Mouse (Mus musculus): ENCODE measurements around the gene Elavl2. TPM values are rescaled to one million over a fixed set of nuclear protein-coding genes. Genes with fewer than 3 reads are reported as not detected.
"Not testable (repeated sequence)": the region's sequence is repeated elsewhere in the genome, so short reads cannot be mapped to it uniquely, and the experiment has no call there.

Gene Elavl2
- total RNA-seq, 1 experiment from 2014 or later, result 1.8 TPM

DNA sequence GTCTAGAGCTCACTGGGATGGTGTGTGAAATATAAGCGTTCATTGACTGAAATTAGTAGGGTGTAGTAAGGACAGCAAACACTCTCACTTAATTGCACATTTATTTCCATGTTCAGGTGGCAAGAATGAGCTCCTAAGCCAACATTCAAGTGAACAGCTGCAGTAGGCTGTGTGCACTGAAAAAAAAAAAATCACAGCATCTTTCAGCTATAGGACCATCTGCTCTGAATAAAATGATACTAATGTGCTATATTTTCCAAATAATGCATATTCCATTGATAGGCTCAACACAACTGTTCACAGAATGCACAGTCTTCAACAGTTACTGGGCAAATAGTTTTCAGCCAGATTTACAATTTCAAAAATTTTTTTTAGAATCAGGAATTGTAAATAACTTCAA is 89.8 kb downstream of the Elavl2 start:
- no peak for DNase-seq

DNA sequence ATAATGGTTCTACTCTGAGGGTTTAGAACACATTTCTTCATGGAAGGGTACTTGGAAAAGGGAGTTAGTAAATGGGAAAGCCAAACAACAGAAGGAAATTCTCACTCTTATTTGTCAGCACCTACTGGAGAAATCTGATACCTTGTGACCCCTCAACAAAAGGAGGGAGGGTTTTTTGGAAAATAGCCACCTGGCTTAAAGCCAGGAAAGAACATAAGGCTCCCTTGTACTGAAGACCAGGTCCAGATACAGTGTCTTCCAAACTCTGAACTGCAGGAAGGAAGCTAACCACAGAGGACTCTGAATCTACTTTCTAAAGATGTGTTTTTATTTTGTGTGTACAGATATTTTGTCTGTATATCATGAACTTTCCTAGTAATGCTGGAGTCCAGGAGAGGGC is 102.9 kb downstream of the Elavl2 start:
- DNase-seq, result no peak

DNA sequence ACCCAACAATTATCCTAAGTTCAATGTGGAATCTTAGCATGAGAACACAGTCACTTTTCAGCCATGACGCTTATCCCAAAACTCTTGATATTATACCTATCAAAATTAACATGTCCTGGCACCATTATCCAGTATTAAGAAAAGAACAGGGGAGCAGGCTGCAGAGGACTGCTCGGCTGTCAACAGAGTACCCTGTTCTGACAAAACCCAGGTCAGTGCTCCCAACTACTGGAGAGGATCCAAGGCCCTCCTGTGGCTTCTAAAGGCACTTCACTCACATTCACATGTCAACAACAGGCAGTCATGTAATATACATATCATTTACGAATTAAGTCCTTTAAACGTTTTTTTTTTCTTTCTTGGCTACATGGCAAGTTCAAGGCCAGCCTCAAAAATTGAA is 105.3 kb downstream of the Elavl2 start:
- DNase-seq, result peak; percentile 5

DNA sequence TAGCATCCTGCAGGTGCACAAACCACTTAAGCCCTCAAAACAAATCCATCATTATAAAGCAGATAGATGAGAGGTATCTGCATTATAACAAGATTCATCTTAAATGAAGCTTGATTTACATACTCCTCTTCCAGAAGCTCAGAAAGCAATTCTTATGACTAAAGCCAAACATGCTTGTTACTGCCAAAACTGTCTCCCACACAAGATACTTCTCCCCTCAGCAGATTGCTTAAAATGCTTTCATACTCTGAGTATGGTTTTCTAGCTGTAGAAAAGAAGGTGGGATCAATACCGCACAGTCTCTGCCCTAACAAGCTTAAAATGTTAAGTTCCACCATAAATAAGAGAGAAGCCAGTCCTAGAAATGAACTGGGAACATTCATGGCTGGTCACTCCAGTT is 109.1 kb downstream of the Elavl2 start:
- DNase-seq, result no peak

DNA sequence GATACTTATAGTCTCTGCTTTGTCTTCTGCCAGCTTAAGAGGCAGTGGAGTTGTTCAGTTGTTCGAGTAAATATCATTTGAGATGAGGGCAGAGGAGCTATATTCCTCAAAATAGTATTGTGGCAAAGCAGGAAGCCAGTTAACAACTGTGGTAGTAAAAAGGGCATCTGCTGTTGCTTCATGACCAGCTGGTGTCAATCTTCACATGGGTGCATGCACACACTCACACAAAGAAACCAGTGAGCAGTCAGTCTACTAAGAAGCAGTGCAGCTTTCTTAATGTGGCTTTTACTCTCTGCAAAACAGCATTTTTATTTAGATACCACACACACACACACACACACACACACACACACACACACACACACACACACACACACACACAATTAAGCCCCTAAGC is 110.2 kb downstream of the Elavl2 start:
- no peak for DNase-seq

DNA sequence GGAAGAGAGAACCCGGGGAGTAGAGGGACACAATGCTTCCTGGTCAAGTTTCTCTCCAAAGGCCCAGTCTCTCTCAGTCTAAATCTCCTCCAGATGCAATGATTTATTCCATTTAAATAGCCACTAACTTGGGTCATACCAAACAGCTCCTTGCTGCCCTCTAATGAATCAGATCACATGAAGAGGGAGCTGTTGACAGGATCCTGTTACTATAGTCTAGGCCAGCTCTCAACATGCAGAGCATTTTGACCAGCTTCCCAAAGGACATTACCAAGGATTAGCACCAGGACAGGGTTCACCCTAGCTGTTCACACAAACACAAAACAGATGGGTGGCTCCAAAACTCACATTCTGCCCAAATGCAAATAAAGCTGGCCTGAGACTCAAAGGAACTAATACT is 111.4 kb downstream of the Elavl2 start:
- no peak for DNase-seq

DNA sequence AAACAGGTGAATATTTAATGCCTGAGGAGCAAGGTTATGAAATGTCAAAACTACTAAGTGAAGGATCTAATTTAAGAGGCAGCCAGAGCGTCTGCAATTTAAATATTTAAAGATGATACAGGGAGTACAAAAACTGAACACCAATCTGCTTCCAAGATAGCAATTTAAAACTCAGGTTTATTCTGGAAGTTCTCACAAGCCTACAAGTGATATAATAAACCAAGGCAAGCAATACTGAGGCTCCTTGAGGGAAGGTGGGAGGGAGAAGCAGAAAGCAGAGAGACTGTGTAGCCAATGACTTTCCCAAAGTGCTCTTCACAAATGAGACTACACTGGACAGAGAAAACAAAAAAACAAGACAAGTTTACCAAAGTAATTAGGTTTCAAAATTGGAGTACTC is 132.2 kb downstream of the Elavl2 start:
- no peak for DNase-seq

DNA sequence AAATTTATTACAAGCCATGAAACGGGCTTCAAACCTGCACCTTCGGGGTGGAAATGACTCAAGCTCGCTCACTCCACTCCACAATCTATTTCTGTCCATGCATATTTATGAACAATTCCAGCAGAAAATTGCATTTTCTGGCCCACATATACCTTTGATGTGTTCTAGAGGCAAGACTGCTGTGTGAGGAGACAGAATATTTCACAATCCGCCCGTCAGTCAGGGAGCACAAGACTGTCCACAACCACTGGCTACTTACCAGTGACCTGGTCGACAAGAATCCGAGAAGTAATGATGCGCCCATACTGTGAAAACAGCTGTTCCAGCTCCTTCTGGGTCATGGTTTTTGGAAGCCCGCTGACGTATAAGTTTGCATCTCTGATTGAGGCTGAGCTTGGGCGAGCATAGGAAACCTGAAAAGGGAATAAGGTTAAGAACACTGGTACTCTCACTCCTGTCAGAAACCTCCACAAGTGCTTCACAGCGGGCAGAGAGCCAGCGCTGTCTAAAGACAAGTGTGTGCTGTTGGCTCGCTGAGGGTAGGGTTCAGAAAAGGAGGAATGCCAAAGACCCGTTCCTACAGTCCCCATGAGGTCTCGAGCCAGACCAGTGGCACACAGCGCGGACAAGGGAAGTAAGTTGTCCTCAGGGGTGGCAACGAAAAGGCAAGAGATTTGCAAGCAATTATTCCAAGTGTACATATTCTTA is 136.7 kb downstream of the Elavl2 start:
- DNase-seq, result no peak

DNA sequence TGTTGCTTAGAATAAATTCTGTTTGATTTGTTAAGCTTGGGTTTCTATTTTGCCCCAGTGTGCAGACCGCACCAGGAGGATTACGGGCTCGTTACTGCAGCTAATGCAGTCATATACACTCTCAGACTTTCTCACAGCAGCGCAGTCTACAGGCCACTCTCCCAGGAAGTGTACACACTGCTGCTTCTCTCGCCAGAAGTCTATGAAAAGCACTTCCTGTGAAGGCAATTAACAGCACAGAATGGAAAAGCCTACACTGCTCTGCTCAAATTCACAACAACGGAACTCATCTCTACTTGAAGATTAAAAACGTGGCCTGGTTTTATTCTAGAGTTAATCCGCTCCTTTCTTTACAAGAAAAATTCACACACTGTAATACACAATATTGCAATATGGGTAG is 137.7 kb downstream of the Elavl2 start:
- no peak for DNase-seq

DNA sequence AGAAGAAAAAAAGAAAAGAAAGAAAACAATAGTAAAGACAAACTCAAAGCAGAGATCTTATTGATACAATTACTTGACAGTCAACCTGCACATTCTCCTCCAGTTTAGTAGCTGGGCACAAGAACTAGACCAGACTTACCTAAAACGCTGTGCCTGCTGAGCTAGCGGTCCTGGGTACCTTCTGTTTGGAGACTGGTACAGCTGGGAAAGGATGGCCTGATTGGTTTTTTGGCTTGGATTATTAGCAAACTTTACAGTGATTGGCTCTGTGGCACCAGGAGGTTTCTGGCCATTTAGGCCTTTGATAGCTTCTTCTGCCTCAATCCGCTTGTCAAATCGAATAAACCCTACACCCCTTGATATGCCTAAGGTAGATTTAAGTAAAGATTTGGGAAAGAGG is 140.0 kb downstream of the Elavl2 start:
- DNase-seq, result no peak

DNA sequence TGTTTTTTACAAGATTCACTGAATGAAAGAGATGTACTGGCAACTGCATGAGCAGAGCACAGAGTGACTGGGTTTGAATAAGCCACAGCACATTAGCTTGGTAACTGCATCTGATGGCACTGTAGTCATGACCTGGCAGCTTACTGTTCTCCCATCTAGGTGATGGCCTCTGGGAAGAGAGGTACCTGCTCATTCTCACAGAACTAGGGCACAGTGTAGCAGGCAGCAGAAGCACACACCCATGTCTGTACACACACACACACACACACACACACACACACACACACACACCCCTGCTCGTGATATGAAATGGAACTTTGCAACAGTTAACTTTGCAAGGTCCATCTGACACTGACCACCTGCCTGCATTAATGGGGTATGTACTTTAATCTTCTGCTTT is 151.9 kb downstream of the Elavl2 start:
- no peak for DNase-seq

DNA sequence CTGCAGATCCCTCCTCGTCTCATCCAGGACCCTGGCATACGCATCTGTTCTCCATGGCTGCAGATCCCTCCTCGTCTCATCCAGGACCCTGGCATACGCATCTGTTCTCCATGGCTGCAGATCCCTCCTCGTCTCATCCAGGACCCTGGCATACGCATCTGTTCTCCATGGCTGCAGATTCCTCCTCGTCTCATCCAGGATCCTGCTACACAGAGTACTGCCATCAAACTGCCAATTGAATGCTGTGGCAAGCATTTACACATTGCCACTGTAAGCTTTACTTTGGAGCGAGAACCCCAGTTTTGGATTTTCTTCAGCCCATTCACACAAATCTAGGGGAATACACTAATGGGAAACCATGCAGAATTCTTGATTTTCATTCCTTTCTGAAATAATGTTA is 155.4 kb downstream of the Elavl2 start:
- not testable (repeated sequence) for DNase-seq

DNA sequence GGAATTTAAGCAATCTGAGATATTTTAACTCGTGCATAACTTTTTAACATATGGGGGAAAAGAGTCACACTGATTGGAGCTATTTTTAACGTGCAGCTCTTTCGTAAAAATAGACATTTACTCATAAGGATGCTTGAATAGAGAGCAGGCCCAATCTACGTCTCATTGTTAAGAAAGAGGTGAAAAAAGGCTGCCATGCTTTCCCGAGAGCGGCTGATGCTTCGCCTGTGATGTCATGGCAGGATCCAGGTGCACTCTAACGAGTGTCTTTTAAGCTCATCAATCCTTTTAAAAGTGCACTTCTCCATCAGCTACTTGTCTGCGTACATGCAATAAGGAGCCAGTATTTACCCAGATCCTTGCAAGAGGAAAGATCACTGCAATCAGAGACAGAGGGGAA is 156.0 kb downstream of the Elavl2 start:
- no peak for DNase-seq

DNA sequence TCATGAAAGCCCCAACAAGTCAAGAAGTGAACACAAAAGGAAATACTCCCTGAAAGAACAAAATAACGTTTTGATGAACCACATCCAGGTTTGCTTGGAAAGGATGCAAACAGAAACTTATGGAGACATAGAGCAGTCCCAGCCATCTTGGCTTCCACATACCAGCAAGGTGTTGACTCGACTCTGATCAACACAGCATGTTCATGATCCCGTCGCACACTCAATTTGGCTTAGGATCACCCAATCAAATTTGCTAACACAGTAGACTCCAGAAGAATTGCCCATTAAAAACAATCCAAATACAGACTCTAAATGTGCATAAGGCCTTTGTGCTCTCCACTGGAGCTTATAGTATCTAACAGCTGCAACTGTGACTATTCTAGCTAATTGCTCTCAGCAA is 156.7 kb downstream of the Elavl2 start:
- DNase-seq, result no peak

DNA sequence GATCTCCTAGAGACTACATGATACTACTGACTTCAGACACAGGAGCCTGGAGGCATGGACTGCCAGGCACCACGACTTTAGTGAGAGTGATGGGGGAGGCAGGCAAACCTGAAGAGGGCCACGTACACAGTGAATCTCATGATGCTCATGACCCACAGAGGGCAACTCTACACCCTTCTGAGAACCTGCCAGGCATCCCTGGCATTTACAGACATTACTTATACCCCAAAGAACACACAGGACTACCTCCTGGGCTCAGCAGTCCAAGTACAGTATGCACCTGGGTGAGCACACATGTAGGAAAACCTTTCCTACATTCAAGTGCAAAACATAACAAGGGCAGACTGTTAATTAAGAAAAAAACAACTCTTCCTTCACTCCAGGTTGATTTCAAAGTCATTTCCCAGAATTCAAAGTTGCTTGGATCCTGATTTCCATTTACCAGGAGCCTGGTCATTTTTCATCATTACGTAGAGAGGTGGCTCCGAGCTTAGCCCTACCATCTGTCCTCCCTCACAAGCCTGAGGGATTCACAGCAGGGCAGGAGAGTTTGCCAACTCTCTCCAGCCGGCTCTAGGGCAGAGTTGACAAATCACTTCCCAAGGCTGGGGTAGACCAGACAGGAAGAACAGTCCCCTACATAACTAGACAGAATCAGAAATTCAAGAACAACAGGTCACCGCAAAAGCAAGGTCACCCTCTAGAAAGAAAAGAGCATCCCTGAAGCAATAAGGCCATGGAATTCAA is 161.7 kb downstream of the Elavl2 start:
- peak; percentile 16 for DNase-seq

DNA sequence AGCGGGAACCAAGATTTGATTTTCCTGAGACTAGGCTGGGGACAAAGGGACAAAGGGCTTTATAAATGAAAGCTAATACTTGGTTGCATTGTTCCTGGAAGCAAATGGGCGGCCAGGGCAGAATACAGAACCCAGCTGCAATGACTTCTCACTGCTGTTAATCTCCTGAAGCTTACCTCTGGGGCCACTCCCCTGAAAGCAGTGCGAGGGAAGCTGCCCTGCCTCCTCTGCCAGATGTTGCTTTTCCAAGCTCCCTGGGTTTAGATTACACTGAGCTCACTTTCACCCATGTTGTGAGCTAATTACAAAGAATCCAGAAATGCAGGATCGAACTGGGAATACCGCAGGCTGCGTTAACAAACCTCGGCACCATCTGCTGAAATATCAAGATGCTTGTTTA is 163.6 kb downstream of the Elavl2 start:
- no peak for DNase-seq

DNA sequence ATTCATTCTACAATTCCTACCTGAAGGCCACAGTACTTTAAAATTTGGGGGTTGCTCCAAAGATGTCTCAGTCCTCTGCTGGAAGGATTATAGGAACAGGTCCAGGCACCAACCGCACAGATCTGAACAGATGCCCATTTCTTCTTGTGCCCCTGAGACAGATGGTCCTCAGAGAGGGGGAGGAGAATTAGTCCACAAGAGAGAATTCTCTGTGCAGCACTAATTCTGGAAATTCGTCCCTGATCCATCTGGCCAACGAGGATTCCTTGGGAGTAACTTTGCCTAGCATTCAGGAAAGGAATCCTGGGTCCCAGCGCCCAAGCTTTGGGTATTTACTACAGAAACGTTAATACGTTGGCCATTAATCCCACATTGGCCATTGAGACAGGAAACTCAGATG is 165.6 kb downstream of the Elavl2 start:
- no peak for DNase-seq

DNA sequence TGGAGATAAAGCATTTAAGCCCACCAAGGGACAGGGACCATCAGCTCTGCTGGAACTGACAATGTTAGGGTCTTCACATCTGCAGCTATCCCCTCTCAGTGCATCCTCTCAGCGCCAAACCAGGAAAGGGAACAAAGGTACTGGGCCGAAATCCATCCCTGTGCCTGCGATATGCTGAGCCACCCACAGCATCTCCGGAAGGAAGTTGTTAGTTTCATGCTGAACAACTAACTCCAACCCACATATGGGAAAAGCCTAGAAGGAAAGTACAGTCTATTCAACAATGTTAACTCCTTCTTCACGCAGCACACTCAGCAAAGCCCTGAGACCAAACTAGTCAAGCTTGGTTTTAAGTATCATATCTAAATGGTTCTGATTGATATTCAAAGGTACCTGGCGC is 167.0 kb downstream of the Elavl2 start:
- DNase-seq, result no peak

DNA sequence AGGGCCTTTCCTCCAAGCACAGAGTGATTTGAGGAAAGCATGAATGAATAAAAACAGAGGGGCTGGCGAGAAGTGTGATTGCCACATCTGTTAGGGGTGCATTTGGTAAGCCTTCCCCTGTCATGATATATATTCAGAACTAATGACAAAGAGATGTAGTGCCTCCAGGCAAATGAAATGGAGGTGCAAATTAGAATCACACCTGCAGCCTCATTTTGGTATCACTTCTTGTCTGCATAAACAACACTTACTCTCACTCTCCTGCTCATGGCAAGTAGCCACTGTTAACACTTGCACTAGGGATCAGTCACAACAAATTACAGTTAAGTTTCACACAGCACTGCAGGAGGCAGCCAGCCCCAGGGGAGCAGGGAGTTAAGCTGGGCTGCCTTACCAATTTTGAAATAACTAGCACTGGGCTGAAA is 170.1 kb downstream of the Elavl2 start:
- peak; percentile 7 for DNase-seq

DNA sequence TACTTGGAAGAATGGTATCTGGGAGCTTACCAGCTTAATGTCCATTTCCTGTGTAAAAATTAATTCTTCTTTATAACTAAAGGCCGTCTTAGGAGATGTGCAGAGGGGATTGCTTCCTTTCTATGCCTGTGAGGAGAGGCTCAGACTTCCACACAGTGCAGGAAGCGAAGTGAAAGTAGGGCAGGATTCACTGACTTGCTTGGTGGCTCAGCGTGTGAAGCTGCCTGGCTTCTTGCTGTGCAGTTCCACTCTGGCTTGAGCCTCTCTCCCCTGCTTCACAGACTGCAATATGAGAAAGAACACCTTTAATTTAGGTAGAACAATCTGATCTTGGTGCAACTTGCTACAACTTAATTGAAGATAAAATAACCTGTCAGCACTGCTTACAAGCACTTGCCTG is 172.2 kb downstream of the Elavl2 start:
- DNase-seq, result no peak

DNA sequence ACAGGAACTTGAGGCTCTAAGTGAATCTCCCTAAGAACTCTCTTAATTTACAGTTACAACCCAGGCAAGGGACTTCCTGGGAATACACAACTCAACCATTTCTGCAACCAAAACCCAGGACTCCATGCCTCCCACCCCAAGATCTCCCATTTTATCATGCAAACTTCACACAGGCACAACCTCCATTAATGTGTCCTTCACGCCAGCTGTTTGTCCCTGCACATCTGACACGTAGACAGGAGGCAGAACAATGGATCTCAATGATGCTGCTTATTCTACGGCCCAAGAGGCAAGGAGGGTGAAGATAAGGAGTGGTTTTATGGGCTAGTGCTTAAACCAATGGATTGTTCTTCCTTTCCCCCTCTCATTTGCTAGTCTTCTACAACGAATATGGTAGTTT is 176.8 kb downstream of the Elavl2 start:
- no peak for DNase-seq

DNA sequence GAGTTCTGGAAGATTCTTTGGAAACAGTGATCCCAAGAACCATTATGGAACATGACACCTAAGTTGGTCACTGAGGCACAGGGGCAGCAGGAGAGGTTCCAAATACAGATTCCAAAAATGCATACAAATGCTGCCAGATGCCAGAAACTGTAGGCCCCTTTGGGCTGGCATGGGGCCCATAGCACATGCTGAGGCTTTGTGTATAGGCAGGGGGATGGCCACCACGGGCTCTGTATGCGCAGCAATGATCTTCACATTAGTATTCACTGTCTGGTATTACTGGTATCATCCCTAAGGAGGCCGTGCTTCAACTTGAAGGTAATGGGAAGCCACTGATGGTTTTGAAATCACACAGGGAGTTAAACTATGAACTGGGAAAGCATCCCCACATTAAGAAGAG is 181.3 kb downstream of the Elavl2 start:
- DNase-seq, result no peak

DNA sequence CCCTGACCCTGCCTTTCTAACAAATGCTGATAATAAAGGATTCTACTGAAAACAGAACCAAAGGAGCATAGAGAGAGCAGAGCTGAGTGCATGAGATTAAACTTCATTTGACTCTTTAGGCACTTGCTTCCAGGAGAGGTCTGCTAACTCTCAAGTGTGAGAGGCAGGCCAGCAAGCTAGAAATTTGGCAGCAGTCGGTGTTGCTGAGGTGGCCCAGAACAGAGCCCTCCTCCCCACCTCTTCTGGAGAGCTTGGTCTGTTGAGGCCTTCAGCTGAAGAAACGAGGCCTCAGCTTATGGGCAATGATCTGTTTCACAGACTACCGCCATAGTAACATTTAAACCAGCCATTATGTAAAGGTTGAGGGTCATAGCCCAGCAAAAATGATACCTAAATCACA is 186.7 kb downstream of the Elavl2 start:
- DNase-seq, result no peak
